Mouse (Mus musculus) MEL (cell line): Measurements from ENCODE around the gene Hba-a1. TPM values are rescaled to one million over a fixed set of nuclear protein-coding genes. Genes with fewer than 3 reads are reported as not detected.

ENCODE experiments used
- DNase-seq: peaks from one replicate; pipeline ENCODE4 v3.0.0; 2011; ENCODE audit warnings: low read depth, low spot score
- H3K27ac ChIP-seq: 2 replicates; pipeline ENCODE4 v1.5.1; 2012; ENCODE audit warnings: low read depth, mild to moderate bottlenecking, control low read depth, low read length, moderate library complexity; ENCODE audit not compliant: control insufficient read depth
- H3K27me3 ChIP-seq, 2 experiments: fragments of 150-350 bp in 1 of 2; sonication (generic) in 1 of 2; 2 replicates each; pipeline ENCODE4 v1.6.1; 2012; ENCODE audit warnings: low read length in 2 of 2, mild to moderate bottlenecking in 2 of 2, improper control_type of control experiment in 1 of 2, moderate library complexity in 1 of 2; ENCODE audit not compliant: insufficient read depth in 2 of 2, control insufficient read depth in 1 of 2
- H3K36me3 ChIP-seq, 2 experiments: 2 replicates each; pipeline ENCODE4 v1.6.1; 2012 to 2014; ENCODE audit warnings: low read length in 2 of 2, improper control_type of control experiment in 1 of 2, inconsistent platforms in 1 of 2, mild to moderate bottlenecking in 1 of 2; ENCODE audit not compliant: insufficient read depth in 2 of 2, control insufficient read depth in 1 of 2
- H3K4me1 ChIP-seq, 2 experiments: fragments of 150-350 bp in 1 of 2; sonication (generic) in 1 of 2; 2 replicates each; pipeline ENCODE4 v1.6.1; 2012; ENCODE audit warnings: low read length in 2 of 2, improper control_type of control experiment in 1 of 2, mild to moderate bottlenecking in 1 of 2; ENCODE audit not compliant: insufficient read depth in 2 of 2, control insufficient read depth in 1 of 2
- H3K4me3 ChIP-seq, 2 experiments: fragments of 150-350 bp in 1 of 2; sonication (generic) in 1 of 2; 2 replicates each; pipeline ENCODE4 v1.5.1; 2012; ENCODE audit warnings: low read depth in 2 of 2, low read length in 2 of 2, mild to moderate bottlenecking in 2 of 2, moderate library complexity in 2 of 2, control low read depth in 1 of 2, improper control_type of control experiment in 1 of 2; ENCODE audit not compliant: control insufficient read depth in 1 of 2, insufficient read depth in 1 of 2
- H3K79me2 ChIP-seq: 2 replicates; pipeline ENCODE4 v1.6.1; 2012; ENCODE audit warnings: mild to moderate bottlenecking, low read length, moderate library complexity; ENCODE audit not compliant: control insufficient read depth, poor library complexity, insufficient read depth
- H3K9ac ChIP-seq: 2 replicates; pipeline ENCODE4 v1.6.1; 2012; ENCODE audit warnings: low read depth, mild to moderate bottlenecking, control low read depth, low read length, moderate library complexity; ENCODE audit not compliant: control insufficient read depth, poor library complexity, severe bottlenecking
- H3K9me3 ChIP-seq: fragments of 150-350 bp; sonication (generic); replicated peaks from 2 replicates; pipeline ENCODE4 v1.6.1; 2012; ENCODE audit warnings: mild to moderate bottlenecking, low read length, improper control_type of control experiment, moderate library complexity; ENCODE audit not compliant: insufficient read depth
- CHD2 ChIP-seq: IDR thresholded peaks from 2 replicates; pipeline ENCODE4 v1.6.1; 2011; ENCODE audit warnings: low read length, improper control_type of control experiment
- E2F4 ChIP-seq: IDR thresholded peaks from 2 replicates; pipeline ENCODE4 v1.6.1; 2011; ENCODE audit warnings: low read depth, low read length, improper control_type of control experiment, borderline replicate concordance
- ETS1 ChIP-seq: IDR thresholded peaks from 2 replicates; pipeline ENCODE4 v1.6.1; 2012; ENCODE audit warnings: low read depth, mild to moderate bottlenecking, inconsistent platforms, low read length, improper control_type of control experiment, moderate library complexity
- GABPA ChIP-seq: IDR thresholded peaks from 2 replicates; pipeline ENCODE4 v1.6.1; 2012; ENCODE audit warnings: low read depth, mild to moderate bottlenecking, inconsistent platforms, low read length, improper control_type of control experiment, moderate library complexity
- GATA1 ChIP-seq: IDR thresholded peaks from 2 replicates; pipeline ENCODE4 v1.6.1; 2011; ENCODE audit warnings: low read depth, low read length, improper control_type of control experiment
- HCFC1 ChIP-seq: IDR thresholded peaks from 2 replicates; pipeline ENCODE4 v1.6.1; 2012; ENCODE audit warnings: low read depth, mild to moderate bottlenecking, inconsistent platforms, low read length, improper control_type of control experiment, moderate library complexity
- MEF2A ChIP-seq: IDR thresholded peaks from 2 replicates; pipeline ENCODE4 v1.6.1; 2014; ENCODE audit warnings: low read depth, mild to moderate bottlenecking, inconsistent platforms, low read length, improper control_type of control experiment; ENCODE audit not compliant: poor library complexity, insufficient replicate concordance, severe bottlenecking; ENCODE audit errors: extremely low read depth
- RAD21 ChIP-seq: IDR thresholded peaks from 2 replicates; pipeline ENCODE4 v1.6.1; 2011; ENCODE audit warnings: mild to moderate bottlenecking, low read depth, low read length, improper control_type of control experiment
- SMC3 ChIP-seq: IDR thresholded peaks from 2 replicates; pipeline ENCODE4 v1.6.1; 2011; ENCODE audit warnings: low read depth, low read length, improper control_type of control experiment
- TAL1 ChIP-seq: IDR thresholded peaks from 2 replicates; pipeline ENCODE4 v1.6.1; 2012; ENCODE audit warnings: mild to moderate bottlenecking, inconsistent platforms, low read length, moderate library complexity, mixed read lengths
- TBP ChIP-seq: IDR thresholded peaks from 2 replicates; pipeline ENCODE4 v1.8.0; 2011; ENCODE audit warnings: low read depth, low read length, improper control_type of control experiment
- USF2 ChIP-seq, 2 experiments: IDR thresholded peaks; 2 replicates each; pipeline ENCODE4 v1.6.1; 2011 to 2012; ENCODE audit warnings: improper control_type of control experiment in 2 of 2, low read length in 2 of 2, borderline replicate concordance in 1 of 2, inconsistent platforms in 1 of 2, low read depth in 1 of 2, mild to moderate bottlenecking in 1 of 2; ENCODE audit not compliant: insufficient read depth in 1 of 2
- ZC3H11A ChIP-seq: IDR thresholded peaks from 2 replicates; pipeline ENCODE4 v1.6.1; 2012; ENCODE audit warnings: low read depth, mild to moderate bottlenecking, inconsistent platforms, low read length, improper control_type of control experiment
- ZNF384 ChIP-seq: IDR thresholded peaks from 2 replicates; pipeline ENCODE4 v1.6.1; 2012; ENCODE audit warnings: low read depth, mild to moderate bottlenecking, inconsistent platforms, low read length, improper control_type of control experiment
- polyA plus RNA-seq, 2 experiments: library from polyadenylated mRNA; stranded (reverse) in 1 of 2; unstranded in 1 of 2; fragments of >175 nt in 1 of 2; fragments of >200 nt in 1 of 2; gene quantifications; 2 replicates each; pipeline versions ENCODE4 v1.2.1 to v1.2.4; 2012; ENCODE audit warnings: low replicate concordance in 2 of 2, low read depth in 1 of 2; ENCODE audit not compliant: insufficient read length in 2 of 2, insufficient read depth in 1 of 2, missing spikeins in 1 of 2
- total RNA-seq: library from RNA; depleted of rRNA; stranded (reverse); fragments of 300-350 nt; gene quantifications from 2 replicates; pipeline ENCODE4 v1.2.3, GENCODE M21; 2012

Hba-a1 gene
- total and polyA plus RNA-seq, 3 experiments = 272 to 334 (median 313) TPM

GRCm38 (mm10) chr11:32235646-32236045 lies 47.7 kb upstream of the Hba-a1 start:
- Histone ChIP-seq H3K9ac (no peak overlapping the region), H3K9me3 (no peaks in the 10 kb centered on the region), H3K79me2 (no peaks in the 10 kb centered on the region)
- TF ChIP-seq CHD2 = no peak
- no peak for TF ChIP-seq TBP
- no peak for TF ChIP-seq ZNF384
- no peak for TF ChIP-seq SMC3
- TF ChIP-seq E2F4 = no peak
- no peak for TF ChIP-seq MEF2A
- TF ChIP-seq TAL1 = no peak
- TF ChIP-seq GABPA = no peak
- TF ChIP-seq ZC3H11A = no peak
- no peak for TF ChIP-seq HCFC1
- no peak for TF ChIP-seq RAD21
- TF ChIP-seq GATA1 = no peak
- no peak for TF ChIP-seq USF2 (IDR thresholded peaks at IDR 0.05; ENCODE audit: borderline replicate concordance in 1 of 2, insufficient read depth in 1 of 2, low read depth in 1 of 2, low read length in 2 of 2)
- TF ChIP-seq, all 39 proteins: peak for 0
- Histone ChIP-seq H3K27ac (no peak overlapping the region), H3K4me1 (peaks cover 6 to 10% of the 10 kb centered on the region in 2 experiments), H3K27me3 (no peaks in the 10 kb centered on the region), H3K36me3 (peaks cover 0 to 9% of the 10 kb centered on the region in 2 experiments; a peak in 3 of 4 replicates), H3K4me3 (no peak overlapping the region)
- DNase-seq = no peak

- Histone ChIP-seq H3K9ac (no peak overlapping the region), H3K27ac (no peak overlapping the region), H3K4me3 (no peak overlapping the region), H3K9me3 (no peaks in the 10 kb centered on the region), H3K27me3 (no peaks in the 10 kb centered on the region), H3K79me2 (no peaks in the 10 kb centered on the region), H3K4me1 (peaks cover 2 to 6% of the 10 kb centered on the region in 2 experiments; a peak in 3 of 4 replicates), H3K36me3 (peaks cover 0 to 5% of the 10 kb centered on the region in 2 experiments; a peak in 3 of 4 replicates)
- DNase-seq = no peak
- no peak for TF ChIP-seq GABPA
- TF ChIP-seq ETS1 = no peak
- no peak for TF ChIP-seq HCFC1
- no peak for TF ChIP-seq ZNF384
These were observed 47.2 kb upstream of the Hba-a1 start for GRCm38 (mm10) chr11:32236132-32236531.
